Mouse (Mus musculus) thymus, adult 2 months (tissue): ENCODE results near the gene Dtymk.

Experiments used
- CTCF ChIP-seq: fragments of 200-500 bp; IDR thresholded peaks from 2 replicates; pipeline ENCODE4 v1.5.1; 2012; ENCODE audit warnings: mild to moderate bottlenecking, control low read depth, low read length, moderate library complexity, borderline replicate concordance; ENCODE audit not compliant: control insufficient read depth, poor library complexity, insufficient read depth; ENCODE audit errors: extremely low read depth
- POLR2A ChIP-seq: fragments of 200-500 bp; IDR thresholded peaks from 2 replicates; pipeline ENCODE4 v1.6.1; 2012; ENCODE audit warnings: mild to moderate bottlenecking, low read length, control low read depth, moderate library complexity; ENCODE audit not compliant: control insufficient read depth, poor library complexity, insufficient read depth; ENCODE audit errors: extremely low read depth

DNA sequence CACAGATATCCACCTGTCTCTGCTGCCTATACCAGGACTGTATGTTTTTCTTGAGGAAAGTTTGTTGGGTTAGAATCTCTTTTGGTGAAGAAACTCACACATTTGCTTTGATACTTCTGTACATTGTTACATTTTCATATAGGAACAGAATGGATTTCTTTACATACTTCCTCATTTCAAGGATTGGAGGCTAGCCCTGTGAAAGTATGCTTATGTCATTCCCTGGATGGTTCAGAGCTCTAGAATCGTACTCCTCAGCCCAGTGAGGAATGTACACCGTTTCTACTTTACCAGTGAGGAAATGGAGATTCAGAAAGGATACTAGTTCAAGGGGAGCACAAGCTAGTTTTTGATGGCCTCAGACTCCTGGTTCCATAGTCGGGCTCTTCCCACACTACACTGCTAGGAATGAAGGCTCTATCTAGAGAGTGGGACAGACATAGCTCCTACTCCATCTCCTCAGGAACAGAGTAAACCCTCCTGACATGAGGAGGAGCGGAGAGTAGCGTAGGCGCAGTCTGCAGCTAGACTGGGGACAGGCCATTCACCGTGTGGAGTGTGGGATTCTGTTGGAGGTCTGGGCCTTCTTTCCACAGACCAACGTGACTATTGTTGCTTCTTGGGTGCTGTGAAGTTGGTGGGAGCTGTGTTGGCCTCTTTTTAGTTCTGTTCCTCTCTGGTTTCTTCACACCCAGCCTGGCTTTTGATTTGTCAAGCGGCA, 36.7 kb downstream of the Dtymk start:
- TF ChIP-seq POLR2A: no peak
- no peak for TF ChIP-seq CTCF
